Mouse (Mus musculus) MEL (cell line): ENCODE measurements around the gene Polr3h. TPM values are rescaled to one million over a fixed set of nuclear protein-coding genes. Genes with fewer than 3 reads are reported as not detected.

Experiments
- DNase-seq: peaks from one replicate; pipeline ENCODE4 v3.0.0; 2011; ENCODE audit warnings: low read depth, low spot score
- H3K27ac ChIP-seq: 2 replicates; pipeline ENCODE4 v1.5.1; 2012; ENCODE audit warnings: low read depth, mild to moderate bottlenecking, control low read depth, low read length, moderate library complexity; ENCODE audit not compliant: control insufficient read depth
- H3K27me3 ChIP-seq, 2 experiments: fragments of 150-350 bp in 1 of 2; sonication (generic) in 1 of 2; 2 replicates each; pipeline ENCODE4 v1.6.1; 2012; ENCODE audit warnings: low read length in 2 of 2, mild to moderate bottlenecking in 2 of 2, improper control_type of control experiment in 1 of 2, moderate library complexity in 1 of 2; ENCODE audit not compliant: insufficient read depth in 2 of 2, control insufficient read depth in 1 of 2
- H3K36me3 ChIP-seq, 2 experiments: 2 replicates each; pipeline ENCODE4 v1.6.1; 2012 to 2014; ENCODE audit warnings: low read length in 2 of 2, improper control_type of control experiment in 1 of 2, inconsistent platforms in 1 of 2, mild to moderate bottlenecking in 1 of 2; ENCODE audit not compliant: insufficient read depth in 2 of 2, control insufficient read depth in 1 of 2
- H3K4me1 ChIP-seq, 2 experiments: fragments of 150-350 bp in 1 of 2; sonication (generic) in 1 of 2; 2 replicates each; pipeline ENCODE4 v1.6.1; 2012; ENCODE audit warnings: low read length in 2 of 2, improper control_type of control experiment in 1 of 2, mild to moderate bottlenecking in 1 of 2; ENCODE audit not compliant: insufficient read depth in 2 of 2, control insufficient read depth in 1 of 2
- H3K4me3 ChIP-seq, 2 experiments: fragments of 150-350 bp in 1 of 2; sonication (generic) in 1 of 2; 2 replicates each; pipeline ENCODE4 v1.5.1; 2012; ENCODE audit warnings: low read depth in 2 of 2, low read length in 2 of 2, mild to moderate bottlenecking in 2 of 2, moderate library complexity in 2 of 2, control low read depth in 1 of 2, improper control_type of control experiment in 1 of 2; ENCODE audit not compliant: control insufficient read depth in 1 of 2, insufficient read depth in 1 of 2
- H3K79me2 ChIP-seq: 2 replicates; pipeline ENCODE4 v1.6.1; 2012; ENCODE audit warnings: mild to moderate bottlenecking, low read length, moderate library complexity; ENCODE audit not compliant: control insufficient read depth, poor library complexity, insufficient read depth
- H3K9ac ChIP-seq: 2 replicates; pipeline ENCODE4 v1.6.1; 2012; ENCODE audit warnings: low read depth, mild to moderate bottlenecking, control low read depth, low read length, moderate library complexity; ENCODE audit not compliant: control insufficient read depth, poor library complexity, severe bottlenecking
- H3K9me3 ChIP-seq: fragments of 150-350 bp; sonication (generic); replicated peaks from 2 replicates; pipeline ENCODE4 v1.6.1; 2012; ENCODE audit warnings: mild to moderate bottlenecking, low read length, improper control_type of control experiment, moderate library complexity; ENCODE audit not compliant: insufficient read depth
- BHLHE40 ChIP-seq: IDR thresholded peaks from 2 replicates; pipeline ENCODE4 v1.6.1; 2012; ENCODE audit warnings: low read depth, mild to moderate bottlenecking, inconsistent platforms, low read length, improper control_type of control experiment, borderline replicate concordance
- CTCF ChIP-seq, 3 experiments: IDR thresholded peaks in 2 of 3; conservative IDR thresholded peaks in 1 of 3; 2 replicates each; pipeline ENCODE4 v1.5.1; 2011 to 2012; ENCODE audit warnings: low read length in 3 of 3, low read depth in 2 of 3, mild to moderate bottlenecking in 2 of 3, improper control_type of control experiment in 1 of 3, inconsistent platforms in 1 of 3, mixed read lengths in 1 of 3, moderate library complexity in 1 of 3; ENCODE audit not compliant: control insufficient read depth in 1 of 3, insufficient read depth in 1 of 3, poor library complexity in 1 of 3, severe bottlenecking in 1 of 3
- EP300 ChIP-seq, 2 experiments: IDR thresholded peaks; 2 replicates each; pipeline ENCODE4 v1.6.1; 2011; ENCODE audit warnings: improper control_type of control experiment in 2 of 2, low read length in 2 of 2, low read depth in 1 of 2, mild to moderate bottlenecking in 1 of 2
- JUND ChIP-seq: IDR thresholded peaks from 2 replicates; pipeline ENCODE4 v1.6.1; 2011; ENCODE audit warnings: low read depth, mild to moderate bottlenecking, improper control_type of control experiment, low read length
- MAFK ChIP-seq: IDR thresholded peaks from 2 replicates; pipeline ENCODE4 v1.6.1; 2011; ENCODE audit warnings: low read depth, mild to moderate bottlenecking, low read length, improper control_type of control experiment, borderline replicate concordance
- MAZ ChIP-seq: IDR thresholded peaks from 2 replicates; pipeline ENCODE4 v1.6.1; 2012; ENCODE audit warnings: low read depth, mild to moderate bottlenecking, inconsistent platforms, low read length, improper control_type of control experiment
- MYB ChIP-seq: IDR thresholded peaks from 2 replicates; pipeline ENCODE4 v1.6.1; 2011; ENCODE audit warnings: mild to moderate bottlenecking, low read depth, low read length, improper control_type of control experiment
- MYC ChIP-seq: IDR thresholded peaks from 2 replicates; pipeline ENCODE4 v1.6.1; 2011; ENCODE audit warnings: low read depth, mild to moderate bottlenecking, low read length, improper control_type of control experiment, moderate library complexity
- NELFE ChIP-seq: IDR thresholded peaks from 2 replicates; pipeline ENCODE4 v1.6.1; 2011; ENCODE audit warnings: low read depth, low read length, improper control_type of control experiment
- NRF1 ChIP-seq: IDR thresholded peaks from 2 replicates; pipeline ENCODE4 v1.6.1; 2014; ENCODE audit warnings: low read depth, mild to moderate bottlenecking, inconsistent platforms, low read length, improper control_type of control experiment, moderate library complexity; ENCODE audit not compliant: poor library complexity, insufficient read depth, severe bottlenecking
- POLR2A ChIP-seq, 2 experiments: IDR thresholded peaks; 2 replicates each; pipeline ENCODE4 v1.6.1; 2011 to 2012; ENCODE audit warnings: low read length in 2 of 2, mild to moderate bottlenecking in 2 of 2, control low read depth in 1 of 2, improper control_type of control experiment in 1 of 2, low read depth in 1 of 2, moderate library complexity in 1 of 2; ENCODE audit not compliant: control insufficient read depth in 1 of 2, insufficient read depth in 1 of 2, poor library complexity in 1 of 2
- RAD21 ChIP-seq: IDR thresholded peaks from 2 replicates; pipeline ENCODE4 v1.6.1; 2011; ENCODE audit warnings: mild to moderate bottlenecking, low read depth, low read length, improper control_type of control experiment
- RCOR1 ChIP-seq: IDR thresholded peaks from 2 replicates; pipeline ENCODE4 v1.6.1; 2012; ENCODE audit warnings: low read depth, mild to moderate bottlenecking, inconsistent platforms, low read length, improper control_type of control experiment
- SIN3A ChIP-seq: IDR thresholded peaks from 2 replicates; pipeline ENCODE4 v1.6.1; 2012; ENCODE audit warnings: low read length, improper control_type of control experiment, inconsistent platforms
- ZKSCAN1 ChIP-seq: IDR thresholded peaks from 2 replicates; pipeline ENCODE4 v1.6.1; 2012; ENCODE audit warnings: low read depth, mild to moderate bottlenecking, inconsistent platforms, low read length, improper control_type of control experiment, moderate library complexity
- polyA plus RNA-seq, 2 experiments: library from polyadenylated mRNA; stranded (reverse) in 1 of 2; unstranded in 1 of 2; fragments of >175 nt in 1 of 2; fragments of >200 nt in 1 of 2; gene quantifications; 2 replicates each; pipeline versions ENCODE4 v1.2.1 to v1.2.4; 2012; ENCODE audit warnings: low replicate concordance in 2 of 2, low read depth in 1 of 2; ENCODE audit not compliant: insufficient read length in 2 of 2, insufficient read depth in 1 of 2, missing spikeins in 1 of 2
- total RNA-seq: library from RNA; depleted of rRNA; stranded (reverse); fragments of 300-350 nt; gene quantifications from 2 replicates; pipeline ENCODE4 v1.2.3, GENCODE M21; 2012

Gene Polr3h
- total and polyA plus RNA-seq, 3 experiments: 109 to 304 TPM; not detected in 1

- TF ChIP-seq NRF1: no peak
Measured at GRCm38 (mm10) chr15:81886795-81887550, 39.1 kb downstream of the Polr3h start (continued).

DNA sequence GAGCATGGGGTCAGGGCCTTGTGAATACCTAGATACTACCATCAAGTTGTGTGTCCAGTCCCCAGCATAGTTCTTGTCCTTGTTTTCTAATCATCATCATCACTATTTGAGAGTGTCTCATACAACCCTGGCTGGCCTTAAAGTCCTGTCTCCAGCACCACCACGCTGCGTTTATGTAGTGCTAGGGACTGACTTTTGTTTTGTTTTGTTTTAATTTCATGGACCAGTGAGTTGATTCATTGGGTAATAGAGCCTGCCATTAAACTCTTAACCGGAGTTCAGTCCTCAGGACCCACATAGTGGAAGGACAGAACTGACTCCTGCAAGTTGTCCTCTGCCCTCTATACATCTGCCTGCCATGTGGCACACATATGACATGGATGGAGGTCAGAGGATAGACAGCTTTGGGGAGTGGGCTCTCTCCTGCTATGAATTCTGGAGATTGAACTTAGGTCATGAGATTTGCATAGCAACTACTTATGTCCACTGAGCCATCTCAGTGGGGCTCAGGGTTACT is 40.6 kb downstream of the Polr3h start:
- Histone ChIP-seq H3K79me2 (peaks cover 49% of the 10 kb centered on the region), H3K36me3 (peaks cover 10 to 11% of the 10 kb centered on the region in 2 experiments), H3K9me3 (no peaks in the 10 kb centered on the region), H3K4me1 (peaks cover 5 to 7% of the 10 kb centered on the region in 2 experiments; a peak in 3 of 4 replicates)
- TF ChIP-seq CTCF (IDR thresholded peaks at IDR 0.05 in 2 of 3, conservative IDR thresholded peaks at IDR 0.05 in 1 of 3; ENCODE audit: control insufficient read depth in 1 of 3, insufficient read depth in 1 of 3, low read depth in 2 of 3, low read length in 3 of 3, poor library complexity in 1 of 3, severe bottlenecking in 1 of 3): no peak
- TF ChIP-seq, all 39 proteins: peak for 0
- no peak overlapping the region for H3K4me3 ChIP-seq
- H3K9ac ChIP-seq: no peak overlapping the region
- H3K27ac ChIP-seq: no peak overlapping the region
- DNase-seq: no peak
- H3K27me3 ChIP-seq: no peaks in the 10 kb centered on the region

GRCm38 (mm10) chr15:81882348-81882747 is 43.7 kb downstream of the Polr3h start:
- Histone ChIP-seq H3K4me1 (peaks cover 9 to 13% of the 10 kb centered on the region in 2 experiments; a peak in 3 of 4 replicates), H3K79me2 (peaks cover 77% of the 10 kb centered on the region), H3K36me3 (peaks cover 5 to 11% of the 10 kb centered on the region in 2 experiments), H3K4me3 (no peak overlapping the region), H3K27me3 (no peaks in the 10 kb centered on the region), H3K9ac (no peak overlapping the region), H3K9me3 (no peaks in the 10 kb centered on the region), H3K27ac (no peak overlapping the region)
- no peak for DNase-seq
- TF ChIP-seq MYB (no peak), RCOR1 (no peak), CTCF (IDR thresholded peaks at IDR 0.05 in 2 of 3, conservative IDR thresholded peaks at IDR 0.05 in 1 of 3; ENCODE audit: control insufficient read depth in 1 of 3, insufficient read depth in 1 of 3, low read depth in 2 of 3, low read length in 3 of 3, poor library complexity in 1 of 3, severe bottlenecking in 1 of 3) (no peak), SIN3A (no peak), EP300 (IDR thresholded peaks at IDR 0.05; ENCODE audit: low read depth in 1 of 2, low read length in 2 of 2) (no peak), MAZ (no peak), BHLHE40 (no peak), ZKSCAN1 (no peak), MAFK (no peak), POLR2A (IDR thresholded peaks at IDR 0.05; ENCODE audit: control insufficient read depth in 1 of 2, insufficient read depth in 1 of 2, low read depth in 1 of 2, low read length in 2 of 2, poor library complexity in 1 of 2) (no peak), MYC (no peak), JUND (no peak), NELFE (no peak), RAD21 (no peak)
